Mouse (Mus musculus): Measurements from ENCODE around the gene Soga3. TPM values are rescaled to one million over a fixed set of nuclear protein-coding genes. Genes with fewer than 3 reads are reported as not detected.
A peak's percentile ranks its signal among the peaks of the same experiment; 100 is the strongest.

Soga3 gene
- total RNA-seq (2021) = not detected
- long read RNA-seq, experiment 1 = 0 reads
- long read RNA-seq, experiment 2 = 0 reads

DNA sequence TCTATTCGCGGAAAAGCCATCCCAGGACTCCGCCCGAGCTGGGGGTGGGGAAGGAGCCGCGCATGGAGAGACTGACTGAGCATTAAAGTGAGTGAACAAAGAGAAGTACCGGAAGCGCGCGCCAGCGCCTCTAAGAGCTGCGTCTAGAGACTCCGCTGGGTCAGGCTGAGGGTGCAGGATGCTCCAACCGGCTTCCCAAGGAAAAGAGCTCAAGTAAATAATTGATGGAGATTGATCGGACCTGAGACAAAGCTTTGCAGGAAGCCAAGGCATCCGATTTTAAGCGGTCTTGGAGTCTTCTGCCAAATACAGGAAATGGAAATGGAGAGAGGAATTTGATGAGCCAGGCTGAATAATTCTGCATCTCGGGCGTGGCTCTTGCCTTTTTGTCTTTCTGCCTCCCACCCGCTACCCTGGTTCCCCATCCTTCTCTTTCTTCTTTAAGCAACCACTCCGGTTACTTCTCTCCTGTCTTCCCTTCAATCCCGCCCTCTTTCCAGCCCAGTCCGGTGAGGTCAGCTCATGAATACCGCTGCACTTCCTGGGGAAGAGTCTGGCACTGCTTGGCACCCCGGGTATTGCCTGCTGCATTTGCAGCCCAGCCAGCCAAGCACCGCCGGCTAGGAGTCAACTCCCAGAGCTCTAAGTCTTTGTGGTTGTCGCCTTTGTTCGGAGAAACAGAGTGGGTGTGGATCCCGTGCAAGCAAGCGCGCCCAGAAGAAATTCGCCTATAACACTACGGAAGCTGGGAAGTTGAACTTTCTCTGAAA lies at the start of gene Soga3:
TSS of gene Soga3 (plus strand) at position 274 of the 770 bp plus-strand sequence.
- TF ChIP-seq CTCF (IDR thresholded peaks at IDR 0.05) = no peak
- no peak within 1 kb of the TSS for H3K4me3 ChIP-seq
- no peak within 1 kb of the TSS for H3K27ac ChIP-seq
- intact Hi-C loops (cut with DNase I) = no loop called here
- no peak for DNase-seq

DNA sequence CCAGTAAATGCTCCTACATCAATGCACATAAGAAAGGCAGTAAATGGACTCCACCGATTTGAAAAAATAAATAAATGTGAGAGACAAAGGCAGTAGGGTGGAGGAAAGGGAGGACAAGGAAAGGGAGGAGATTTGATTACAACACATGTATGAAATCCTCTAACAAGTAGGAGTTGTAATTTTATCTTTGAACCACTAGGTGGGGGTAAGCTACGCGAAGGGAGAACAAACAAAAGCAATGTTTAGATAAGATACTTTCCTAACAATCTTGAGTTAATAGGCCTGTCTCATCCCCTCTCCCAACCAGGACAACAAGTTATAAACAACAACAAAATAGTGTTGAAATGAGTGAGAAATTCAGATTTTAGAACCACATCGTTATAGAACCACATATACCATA lies 36.7 kb upstream of the Soga3 start:
- intact Hi-C loops (cut with DNase I) = loop anchor here (2.0 kb wide), 2 partner anchors 100 to 208 kb away; no protein-coding TSS in a partner anchor
- Histone ChIP-seq H3K4me3 (no peak overlapping the region), H3K27ac (no peak overlapping the region)
- DNase-seq = no peak
- TF ChIP-seq CTCF (IDR thresholded peaks at IDR 0.05) = peak; percentile 69

DNA sequence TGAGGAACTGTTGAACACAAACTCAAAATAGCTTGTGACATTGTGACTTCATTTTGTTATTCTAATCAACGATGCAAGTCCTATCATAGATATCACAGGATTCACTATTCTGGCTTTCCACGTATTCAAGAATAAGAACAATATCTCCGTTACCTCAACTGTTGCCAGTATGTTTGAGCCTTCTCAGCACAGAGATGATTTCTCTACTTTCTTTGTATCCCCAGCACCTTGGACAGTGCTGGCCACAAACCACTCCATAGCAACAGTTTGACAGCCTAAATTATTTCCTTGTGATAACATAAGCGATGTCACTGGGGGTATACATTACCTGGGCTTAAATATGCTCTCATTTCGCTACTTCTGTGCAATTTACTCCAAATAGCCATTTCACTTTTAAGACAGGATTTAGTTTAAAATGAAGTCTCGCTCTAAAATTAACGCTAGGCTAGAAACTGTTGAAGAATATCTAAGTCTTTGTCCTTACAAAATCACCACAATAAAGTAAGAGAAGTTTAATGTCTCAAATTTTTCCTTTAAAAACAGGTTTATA lies 1.0 kb upstream of the Soga3 start:
- intact Hi-C loops (cut with DNase I) = no loop called here
- DNase-seq = no peak
- no peak overlapping the region for H3K4me3 ChIP-seq
- TF ChIP-seq CTCF (IDR thresholded peaks at IDR 0.05) = no peak
- no peak overlapping the region for H3K27ac ChIP-seq

DNA sequence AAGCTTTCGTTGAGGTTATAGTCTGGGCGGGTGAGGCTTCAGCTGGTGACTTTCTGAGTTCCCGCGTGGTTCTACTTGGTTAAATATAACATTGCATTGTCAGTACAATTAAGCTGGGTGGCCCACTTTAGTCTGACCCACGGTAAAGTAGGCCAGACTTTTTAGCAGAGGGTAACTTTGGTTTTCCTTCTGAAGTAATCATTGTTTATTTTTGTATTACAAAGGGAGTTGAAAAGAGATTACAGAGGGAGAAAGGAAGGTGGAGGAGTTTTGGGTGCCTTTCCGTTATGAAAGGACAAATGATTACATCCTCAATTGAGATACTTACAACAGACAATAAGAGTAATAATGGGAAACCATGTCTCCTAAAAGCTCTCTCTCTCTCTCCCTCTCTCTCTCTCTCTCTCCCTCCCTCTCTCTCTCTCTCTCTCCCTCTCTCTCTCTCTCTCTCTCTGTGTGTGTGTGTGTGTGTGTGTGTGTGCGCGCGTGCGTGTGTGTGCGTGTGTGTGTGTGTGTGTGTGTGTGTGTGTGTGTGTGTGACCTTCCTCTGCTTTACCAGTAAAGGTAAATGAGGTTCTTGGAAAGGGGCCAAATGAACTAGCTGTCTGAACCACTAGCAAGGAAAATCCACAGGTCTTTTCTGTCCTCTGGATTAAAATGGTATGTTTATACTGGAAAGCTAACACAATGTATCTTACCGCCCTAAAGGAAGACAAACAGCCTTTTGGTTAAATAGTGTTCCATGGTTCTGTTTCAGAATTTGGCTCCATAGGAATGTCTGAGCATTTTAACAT lies 1.2 kb downstream of the Soga3 start:
- intact Hi-C loops (cut with DNase I) = no loop called here
- TF ChIP-seq CTCF (IDR thresholded peaks at IDR 0.05) = no peak
- no peak for DNase-seq
- no peak overlapping the region for H3K4me3 ChIP-seq
- no peak overlapping the region for H3K27ac ChIP-seq

DNA sequence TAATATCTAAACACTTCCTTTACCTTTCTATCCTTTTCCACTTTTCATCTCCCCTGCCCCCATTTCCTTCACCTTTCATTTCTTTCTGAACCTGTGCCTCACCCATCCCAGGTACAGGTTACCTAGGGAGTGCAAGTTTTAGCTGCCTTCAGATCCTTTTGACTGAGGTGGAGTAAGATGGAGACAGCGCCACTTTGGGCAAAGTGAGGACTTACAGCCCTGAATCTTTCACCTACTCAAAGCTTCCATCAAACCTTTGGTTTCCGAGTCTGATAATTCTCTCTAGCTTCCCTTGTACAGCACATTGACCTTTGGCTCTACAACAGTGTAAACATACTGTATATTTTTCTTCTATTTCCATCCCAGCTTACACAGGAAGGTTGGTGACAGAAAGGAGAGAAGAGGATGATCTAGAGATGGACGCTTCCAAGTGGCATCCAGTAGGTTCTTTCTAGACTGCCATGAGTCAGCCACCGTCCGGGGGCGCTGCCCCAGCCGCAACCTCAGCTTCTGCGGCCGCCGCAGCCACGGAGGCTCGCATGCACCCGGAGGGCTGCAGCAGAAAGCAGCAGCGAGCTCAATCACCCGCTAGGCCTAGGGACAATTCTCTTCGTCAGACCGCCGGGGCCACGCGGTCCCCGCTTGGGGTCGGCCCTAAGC lies 2.7 kb downstream of the Soga3 start:
- H3K4me3 ChIP-seq = peak overlapping the region; percentile 68
- DNase-seq = no peak
- no peak for TF ChIP-seq CTCF (IDR thresholded peaks at IDR 0.05)
- intact Hi-C loops (cut with DNase I) = no loop called here
- H3K27ac ChIP-seq = no peak overlapping the region

DNA sequence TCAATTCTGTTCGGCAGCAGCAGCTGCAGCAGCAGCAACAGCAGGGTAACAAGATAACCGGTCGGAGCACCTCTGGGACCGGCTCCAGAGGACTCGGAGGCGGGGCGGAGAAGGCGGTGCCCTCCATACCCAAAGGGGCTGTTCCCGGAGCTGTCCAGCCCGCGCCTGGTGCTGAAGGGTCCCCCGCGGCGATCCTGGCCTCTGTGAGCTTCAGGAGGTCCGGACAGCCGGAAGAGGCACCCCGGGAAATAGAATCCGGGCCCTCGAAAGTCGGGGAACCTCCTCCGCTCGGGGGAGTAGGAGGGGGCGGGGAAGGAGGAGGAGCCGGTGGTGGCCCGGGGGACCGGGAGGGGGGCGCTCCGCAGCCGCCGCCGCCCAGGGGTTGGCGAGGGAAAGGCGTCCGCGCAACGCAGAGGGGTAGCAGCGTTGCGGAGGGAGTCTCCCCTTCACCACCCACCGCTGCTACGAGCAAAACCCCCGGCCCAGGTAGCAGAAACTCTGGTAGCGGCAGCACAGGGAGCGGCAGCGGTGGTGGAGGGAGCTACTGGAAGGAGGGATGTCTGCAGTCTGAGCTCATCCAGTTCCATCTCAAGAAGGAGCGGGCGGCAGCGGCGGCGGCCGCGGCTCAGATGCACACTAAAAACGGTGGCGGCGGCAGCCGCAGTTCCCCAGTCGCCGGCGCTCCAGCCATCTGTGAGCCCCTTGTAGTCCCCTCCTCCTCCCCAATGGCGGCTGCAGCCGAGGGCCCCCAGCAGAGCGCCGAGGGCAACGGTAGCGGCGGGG lies 3.4 kb downstream of the Soga3 start:
- no peak overlapping the region for H3K27ac ChIP-seq
- no peak for TF ChIP-seq CTCF (IDR thresholded peaks at IDR 0.05)
- peak; percentile 85 for DNase-seq
- peak overlapping the region; percentile 68 for H3K4me3 ChIP-seq
- intact Hi-C loops (cut with DNase I) = no loop called here

DNA sequence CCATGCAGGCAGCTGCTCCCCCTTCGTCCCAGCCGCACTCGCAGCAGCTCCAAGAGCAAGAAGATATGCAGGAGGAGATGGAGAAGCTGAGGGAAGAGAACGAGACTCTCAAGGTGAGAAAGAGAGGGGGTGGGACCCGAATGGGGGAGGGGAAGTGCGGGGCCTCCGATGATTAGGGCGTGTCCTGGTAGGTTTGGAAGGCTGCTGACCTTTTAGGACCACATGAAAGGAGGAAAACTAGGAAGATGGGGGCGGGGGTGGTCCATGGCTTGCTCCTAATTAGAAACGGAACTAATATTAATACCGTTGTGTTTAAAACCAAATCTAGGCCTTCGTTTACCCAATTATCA lies 4.0 kb downstream of the Soga3 start:
- intact Hi-C loops (cut with DNase I) = no loop called here
- no peak for DNase-seq
- TF ChIP-seq CTCF (IDR thresholded peaks at IDR 0.05) = no peak
- H3K4me3 ChIP-seq = peak overlapping the region; percentile 68
- H3K27ac ChIP-seq = no peak overlapping the region

DNA sequence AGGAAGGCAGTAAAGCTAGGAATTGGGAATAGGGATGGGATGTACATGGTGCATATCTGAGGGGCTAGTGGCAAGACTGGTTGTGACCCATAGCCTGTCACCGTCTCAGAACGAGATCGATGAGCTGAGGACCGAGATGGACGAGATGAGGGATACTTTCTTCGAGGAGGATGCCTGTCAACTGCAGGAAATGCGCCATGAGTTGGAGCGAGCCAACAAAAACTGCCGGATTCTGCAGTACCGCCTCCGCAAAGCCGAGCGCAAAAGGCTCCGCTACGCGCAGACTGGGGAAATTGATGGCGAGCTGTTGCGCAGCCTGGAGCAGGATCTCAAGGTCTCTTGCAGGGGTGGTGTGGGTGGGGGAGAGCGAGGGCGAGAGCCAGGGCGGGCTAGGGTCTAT lies 4.4 kb downstream of the Soga3 start:
- Histone ChIP-seq H3K4me3 (no peak overlapping the region), H3K27ac (no peak overlapping the region)
- intact Hi-C loops (cut with DNase I) = no loop called here
- no peak for DNase-seq
- no peak for TF ChIP-seq CTCF (IDR thresholded peaks at IDR 0.05)

DNA sequence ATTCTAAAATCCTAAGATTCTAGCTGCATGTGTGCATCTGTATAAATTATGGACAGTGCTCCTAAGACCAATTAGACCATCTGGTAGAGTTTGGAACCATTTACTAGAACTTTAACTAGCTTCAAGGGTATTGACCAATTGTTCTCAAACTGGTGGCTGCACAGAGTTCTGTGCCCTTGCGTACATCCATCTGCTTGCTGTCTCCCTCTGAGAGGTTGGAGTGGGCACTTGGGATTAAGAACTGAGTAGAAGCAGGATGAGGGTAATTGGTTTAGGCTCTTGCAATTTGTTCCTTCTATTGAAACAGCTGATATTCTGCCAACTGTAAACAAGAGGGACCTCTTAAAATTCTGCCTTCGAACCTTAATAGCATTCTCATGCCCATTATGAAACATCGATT lies 11.7 kb downstream of the Soga3 start:
- intact Hi-C loops (cut with DNase I) = no loop called here
- Histone ChIP-seq H3K27ac (no peak overlapping the region), H3K4me3 (no peak overlapping the region)
- no peak for TF ChIP-seq CTCF (IDR thresholded peaks at IDR 0.05)
- DNase-seq = no peak

DNA sequence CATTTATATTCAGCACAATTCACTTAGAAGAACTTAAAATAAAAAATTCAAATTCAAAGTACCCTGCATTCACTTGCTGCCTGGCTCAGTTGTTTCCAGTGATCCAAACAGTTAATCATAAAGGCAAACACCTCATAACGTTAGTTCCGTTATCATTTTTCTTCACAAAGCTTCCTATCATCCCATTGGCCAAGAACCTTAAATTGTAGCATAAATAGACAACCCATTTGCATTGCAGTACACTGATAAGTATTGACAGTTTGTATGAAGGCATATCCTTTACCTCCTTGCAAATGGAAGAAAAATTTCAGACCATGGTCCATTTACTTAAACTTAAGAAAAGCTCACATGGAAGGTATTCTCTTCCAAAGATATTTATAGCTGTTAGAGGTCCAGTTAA lies 18.0 kb downstream of the Soga3 start:
- Histone ChIP-seq H3K4me3 (no peak overlapping the region), H3K27ac (no peak overlapping the region)
- TF ChIP-seq CTCF (IDR thresholded peaks at IDR 0.05) = no peak
- DNase-seq = no peak
- intact Hi-C loops (cut with DNase I) = no loop called here

DNA sequence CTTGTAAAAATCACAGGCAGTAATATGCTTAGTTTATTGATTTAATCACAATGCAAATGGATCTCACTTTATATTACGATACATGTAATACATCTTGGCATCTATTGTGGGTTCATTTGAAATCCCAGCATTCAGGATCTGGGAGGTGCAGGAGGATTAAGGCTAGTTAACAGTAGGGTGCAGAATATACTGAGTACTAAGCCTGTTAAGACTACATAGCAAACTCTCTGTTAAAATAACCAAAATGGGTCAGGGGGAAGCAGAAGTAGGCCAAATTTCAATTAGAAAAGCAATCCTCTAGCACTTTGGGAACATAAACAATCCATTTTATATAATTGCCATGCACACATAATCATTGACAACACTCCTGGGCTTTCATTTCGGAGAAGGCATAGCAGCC lies 30.1 kb downstream of the Soga3 start:
- DNase-seq = no peak
- intact Hi-C loops (cut with DNase I) = no loop called here
- TF ChIP-seq CTCF (IDR thresholded peaks at IDR 0.05) = no peak
- no peak overlapping the region for H3K4me3 ChIP-seq
- no peak overlapping the region for H3K27ac ChIP-seq

DNA sequence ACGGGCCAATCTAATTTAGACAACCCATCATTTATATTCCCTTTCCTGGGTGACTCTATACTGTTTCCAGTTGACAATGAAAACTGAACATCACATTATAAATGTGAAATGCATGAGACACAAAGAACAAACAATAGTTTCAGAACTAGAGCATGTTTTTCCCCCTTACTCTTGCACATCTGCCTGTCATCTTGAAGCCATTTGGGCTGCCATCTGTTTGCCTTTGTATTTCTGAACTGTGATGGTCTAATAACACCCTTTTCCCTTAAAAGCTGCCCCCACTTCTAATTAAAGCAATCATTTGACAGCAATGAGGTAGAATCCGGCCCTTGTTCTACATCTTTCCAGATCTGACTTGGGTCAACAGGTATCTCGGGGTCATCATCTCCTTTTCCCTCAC lies 32.0 kb downstream of the Soga3 start:
- Histone ChIP-seq H3K27ac (no peak overlapping the region), H3K4me3 (no peak overlapping the region)
- no peak for DNase-seq
- no peak for TF ChIP-seq CTCF (IDR thresholded peaks at IDR 0.05)
- intact Hi-C loops (cut with DNase I) = no loop called here

Measured in gastrocnemius, adult 2 months (tissue).